Mouse (Mus musculus) large intestine, adult 2 months (tissue): ENCODE measurements around the gene Pnma5. TPM values are rescaled to one million over a fixed set of nuclear protein-coding genes. Genes with fewer than 3 reads are reported as not detected.

Experiments
- DNase-seq: peaks from one replicate; pipeline ENCODE4 v3.0.0-alpha.2; 2012; ENCODE audit warnings: low read depth, low spot score
- WGBS: fragments of 180-500 bp; shearing (Covaris S2); methylation state at CpG from one replicate; pipeline ENCODE4 v1.1.7; 2018; 5-methylcytosine and 5-hydroxymethylcytosine counted together
- polyA plus RNA-seq: library from polyadenylated mRNA; depleted of rRNA; stranded (reverse); fragments of >200 nt; gene quantifications from 2 replicates; pipeline ENCODE4 v1.2.3, GENCODE M21; 2012; rRNA removed

Pnma5 gene
- polyA plus RNA-seq, 1 experiment = not detected

- 18% methylated on average over 14 of the region's 14 CpGs for WGBS
- no peak for DNase-seq
Measured at GRCm38 (mm10) chrX:72987520-72987905, 49.4 kb downstream of the Pnma5 start.

- no peak for DNase-seq
- WGBS = 26% methylated on average over 33 of the region's 45 CpGs
Measured at GRCm38 (mm10) chrX:72986841-72987519, 49.9 kb downstream of the Pnma5 start, which contains the start of gene Zfp185. Gene Zfp185, plus strand, starts transcription at chrX:72987339.

GRCm38 (mm10) chrX:72985607-72986006 lies 51.3 kb downstream of the Pnma5 start:
- DNase-seq = no peak
- 72% methylated on average over 2 of the region's 2 CpGs for whole genome bisulfite sequencing

Other genes with a start within 250 kb of the Pnma5 start
- gene Gabrq, start 211.9 kb downstream of the Pnma5 start, polyA plus RNA-seq = 0.02 and 0.08 TPM in 2 replicates
- 4.8 and 5.9 TPM in 2 replicates for gene Cetn2, start 118.7 kb downstream of the Pnma5 start, polyA plus RNA-seq
- gene Nsdhl, start 118.5 kb downstream of the Pnma5 start, polyA plus RNA-seq = 20.4 and 26.2 TPM in 2 replicates
- 0.32 and 0.36 TPM in 2 replicates for gene Zfp185, start 49.8 kb downstream of the Pnma5 start, polyA plus RNA-seq
- gene Pnma3, start 27.7 kb upstream of the Pnma5 start, polyA plus RNA-seq = 0.04 and 0.10 TPM in 2 replicates
- gene Xlr4a, start 45.4 kb upstream of the Pnma5 start, polyA plus RNA-seq = 0.32 TPM in 2 replicates
- 0.55 and 0.92 TPM in 2 replicates for gene Xlr3a, start 60.0 kb upstream of the Pnma5 start, polyA plus RNA-seq
- gene Gm14685, start 79.9 kb upstream of the Pnma5 start, polyA plus RNA-seq = 0.05 and 0.10 TPM in 2 replicates
- 0.07 TPM in 1 of 2 replicates, not detected in the other for gene Xlr5b, start 111.7 kb upstream of the Pnma5 start, polyA plus RNA-seq
- not detected in 2 replicates for gene DXBay18, start 112.3 kb upstream of the Pnma5 start, polyA plus RNA-seq
- gene Spin2d, start 139.9 kb upstream of the Pnma5 start, polyA plus RNA-seq = not detected in 2 replicates
- 0.22 TPM in 1 of 2 replicates, not detected in the other for gene Xlr3b, start 155.1 kb upstream of the Pnma5 start, polyA plus RNA-seq
- 0.47 and 0.99 TPM in 2 replicates for gene Xlr4b, start 177.2 kb upstream of the Pnma5 start, polyA plus RNA-seq
- 7.2 and 7.7 TPM in 2 replicates for gene F8a, start 191.2 kb upstream of the Pnma5 start, polyA plus RNA-seq
- 0.41 and 0.74 TPM in 2 replicates for gene Xlr4c, start 206.0 kb upstream of the Pnma5 start, polyA plus RNA-seq
- gene Xlr3c, start 228.3 kb upstream of the Pnma5 start, polyA plus RNA-seq = not detected in 2 replicates